ENCODE assay signal across 9 mouse cellular contexts in genomic region chr7:141230570-141230969, GRCm38 (mm10). TPM values are rescaled to one million over a fixed set of nuclear protein-coding genes. Genes with fewer than 3 reads are reported as not detected.
DNase-seq lines count a peak whose midpoint lies in the region; ATAC-seq and TF ChIP-seq lines count a peak whose summit lies in the region.
"Had no signal": no experiment of that assay in that cellular context is flagged by ENCODE, and none has a peak within 500 bp of the region (broad histone marks: within the 10 kb centered on the region; RNA-seq: fewer than 3 reads in every experiment).

No protein-coding gene starts in this region.

- WGBS in forebrain, embryonic 10.5 days, result 90% methylated on average over 4 of the region's 4 CpGs
- WGBS in forebrain, embryonic 15.5 days, result 91% methylated on average over 4 of the region's 4 CpGs
- WGBS in kidney, embryonic 15.5 days, result 93% methylated on average over 4 of the region's 4 CpGs
- 92% methylated on average over 4 of the region's 4 CpGs for WGBS in liver, embryonic 13.5 days (ENCODE audit: insufficient replicate concordance)

- H3K9me3 ChIP-seq in forebrain, embryonic 10.5 days, result no peaks in the 10 kb centered on the region
- H3K9me3 ChIP-seq in forebrain, embryonic 15.5 days, result no peaks in the 10 kb centered on the region
- no peaks in the 10 kb centered on the region for H3K9me3 ChIP-seq in kidney, embryonic 15.5 days (replicated peaks)
- no peaks in the 10 kb centered on the region for H3K9me3 ChIP-seq in G1E (replicated peaks)
- H3K9me3 ChIP-seq in liver, embryonic 13.5 days (replicated peaks), result no peaks in the 10 kb centered on the region; the same call in 1 of the 2 replicates

- no peaks in the 10 kb centered on the region for H3K27me3 ChIP-seq in forebrain, embryonic 10.5 days (ENCODE audit: poor library complexity, severe bottlenecking)
- no peaks in the 10 kb centered on the region for H3K27me3 ChIP-seq in forebrain, embryonic 15.5 days
- no peaks in the 10 kb centered on the region for H3K27me3 ChIP-seq in kidney, embryonic 15.5 days
- H3K27me3 ChIP-seq in G1E (ENCODE audit: insufficient read depth, low read length), result no peaks in the 10 kb centered on the region
- no peaks in the 10 kb centered on the region for H3K27me3 ChIP-seq in liver, embryonic 13.5 days

- no peak overlapping the region for H3K9ac ChIP-seq in forebrain, embryonic 15.5 days (replicated peaks)
- 0 out of 2 replicates have a peak overlapping the region, but pooled peaks have one; percentile 94 for H3K9ac ChIP-seq in kidney, embryonic 15.5 days
- H3K9ac ChIP-seq in liver, embryonic 13.5 days, result peak overlapping the region; percentile 99

- peaks cover 23% of the 10 kb centered on the region for H3K4me1 ChIP-seq in forebrain, embryonic 10.5 days
- peaks cover 24% of the 10 kb centered on the region for H3K4me1 ChIP-seq in forebrain, embryonic 15.5 days
- peaks cover 24% of the 10 kb centered on the region for H3K4me1 ChIP-seq in kidney, embryonic 15.5 days
- peaks cover 40% of the 10 kb centered on the region for H3K4me1 ChIP-seq in G1E (ENCODE audit: insufficient read depth, low read depth, low read length)
- H3K4me1 ChIP-seq in liver, embryonic 13.5 days (replicated peaks), result peaks cover 32% of the 10 kb centered on the region

- no peak for ATAC-seq in forebrain, embryonic 15.5 days (replicated peaks)
- no peak for ATAC-seq in kidney, embryonic 15.5 days (replicated peaks; ENCODE audit: low FRiP score)
- no peak for ATAC-seq in G1E (ENCODE audit: extremely low read depth, insufficient number of reproducible peaks, low FRiP score, poor library complexity, severe bottlenecking)
- no peak for ATAC-seq in liver, embryonic 13.5 days (ENCODE audit: low read depth)

- DNase-seq in forebrain, embryonic 10.5 days (ENCODE audit: extremely low spot score, low spot score), result no peak
- no peak for DNase-seq in kidney, adult 8-10 months
- no peak for DNase-seq in G1E (ENCODE audit: low spot score)
- no peak for DNase-seq in liver, embryonic 13.5 days
- DNase-seq in layer of hippocampus, adult 18-20 months (ENCODE audit: low spot score in 2 of 2), result no peak
- DNase-seq in lung, postnatal 10 days, result no peak

- peaks cover 55% of the 10 kb centered on the region for H3K36me3 ChIP-seq in forebrain, embryonic 10.5 days (replicated peaks)
- H3K36me3 ChIP-seq in forebrain, embryonic 15.5 days, result peaks cover 40% of the 10 kb centered on the region
- peaks cover 52% of the 10 kb centered on the region for H3K36me3 ChIP-seq in kidney, embryonic 15.5 days
- H3K36me3 ChIP-seq in G1E (replicated peaks), result peaks cover 61% of the 10 kb centered on the region
- peaks cover 54% of the 10 kb centered on the region for H3K36me3 ChIP-seq in liver, embryonic 13.5 days

- TF ChIP-seq CTCF in G1E (IDR thresholded peaks at IDR 0.05; ENCODE audit: low read depth, low read length), result no peak

- no peak overlapping the region for H3K27ac ChIP-seq in forebrain, embryonic 10.5 days
- H3K27ac ChIP-seq in forebrain, embryonic 15.5 days (replicated peaks), result no peak overlapping the region
- no peak overlapping the region for H3K27ac ChIP-seq in kidney, embryonic 15.5 days
- peak overlapping the region; percentile 89; the same call in 1 of the 2 replicates for H3K27ac ChIP-seq in liver, embryonic 13.5 days

- H3K4me2 ChIP-seq in forebrain, embryonic 15.5 days (replicated peaks), result no peak overlapping the region
- peak overlapping the region; percentile 84; the same call in 1 of the 2 replicates for H3K4me2 ChIP-seq in kidney, embryonic 15.5 days
- H3K4me2 ChIP-seq in liver, embryonic 13.5 days, result peak overlapping the region; percentile 97

- peak overlapping the region; percentile 100 for H3K4me3 ChIP-seq in forebrain, embryonic 10.5 days
- H3K4me3 ChIP-seq in forebrain, embryonic 15.5 days, result no peak overlapping the region
- peak overlapping the region; percentile 82 for H3K4me3 ChIP-seq in kidney, embryonic 15.5 days (replicated peaks)
- peak overlapping the region; percentile 57; the same call in 1 of the 2 replicates for H3K4me3 ChIP-seq in G1E (ENCODE audit: low read depth, low read length)
- H3K4me3 ChIP-seq in liver, embryonic 13.5 days (replicated peaks), result peak overlapping the region; percentile 97

RNA-seq across cellular contexts. Expression of gene Phrf1, which starts 2.0 kb away (rescaled TPM):
- polyA plus RNA-seq in forebrain, embryonic 10.5 days (2016; fragmentation: Nextera tagmentation; extraction: Ambion mirVana), result 121 and 124 TPM in 2 replicates
- polyA plus RNA-seq in forebrain, embryonic 15.5 days (2015; fragmentation: Nextera tagmentation; extraction: Ambion mirVana), result 80.2 and 81.8 TPM in 2 replicates
- polyA plus RNA-seq in kidney, embryonic 15.5 days (2015; fragmentation: Nextera tagmentation; extraction: Ambion mirVana), result 73.1 and 78.3 TPM in 2 replicates
- total RNA-seq in G1E (2014; fragmentation: Nextera tagmentation), result 73.1 and 77.4 TPM in 2 replicates
- 45.1 and 61.4 TPM in 2 replicates for total RNA-seq in G1E (2017)
- polyA plus RNA-seq in G1E (2012), result 159 and 173 TPM in 2 replicates
- 32.6 and 34.9 TPM in 2 replicates for polyA plus RNA-seq in liver, embryonic 13.5 days (2015; fragmentation: Nextera tagmentation; extraction: Ambion mirVana)
- 10 to 100 TPM; 76.9 to 78.8 TPM for total RNA-seq in layer of hippocampus, adult 18-20 months (2021)

RNA-seq across cellular contexts. Expression of gene Rassf7, which starts 14.9 kb away (rescaled TPM):
- polyA plus RNA-seq in forebrain, embryonic 10.5 days (2016; fragmentation: Nextera tagmentation; extraction: Ambion mirVana), result 50.8 and 53.8 TPM in 2 replicates
- polyA plus RNA-seq in forebrain, embryonic 15.5 days (2015; fragmentation: Nextera tagmentation; extraction: Ambion mirVana), result 24.6 and 26.9 TPM in 2 replicates
- 57.5 and 66.9 TPM in 2 replicates for polyA plus RNA-seq in kidney, embryonic 15.5 days (2015; fragmentation: Nextera tagmentation; extraction: Ambion mirVana)
- 15.6 and 51.8 TPM in 2 replicates for total RNA-seq in G1E (2014; fragmentation: Nextera tagmentation)
- total RNA-seq in G1E (2017), result 4.9 and 8.9 TPM in 2 replicates
- 14.1 and 16.8 TPM in 2 replicates for polyA plus RNA-seq in G1E (2012)
- 23.9 and 26.7 TPM in 2 replicates for polyA plus RNA-seq in liver, embryonic 13.5 days (2015; fragmentation: Nextera tagmentation; extraction: Ambion mirVana)
- total RNA-seq in layer of hippocampus, adult 18-20 months (2021), result 1 to 10 TPM in 1 of 2 experiments, under 1 TPM in 1; 0.71 to 1.5 TPM

RNA-seq across cellular contexts. Expression of gene Lmntd2, which starts 16.7 kb away (rescaled TPM):
- 3.4 and 4.4 TPM in 2 replicates for polyA plus RNA-seq in forebrain, embryonic 10.5 days (2016; fragmentation: Nextera tagmentation; extraction: Ambion mirVana)
- 0.75 and 1.4 TPM in 2 replicates for polyA plus RNA-seq in forebrain, embryonic 15.5 days (2015; fragmentation: Nextera tagmentation; extraction: Ambion mirVana)
- polyA plus RNA-seq in kidney, embryonic 15.5 days (2015; fragmentation: Nextera tagmentation; extraction: Ambion mirVana), result 3.4 and 3.5 TPM in 2 replicates
- total RNA-seq in G1E (2014; fragmentation: Nextera tagmentation) (1.6 and 2.2 TPM in 2 replicates), G1E (2017) (0.52 and 0.93 TPM in 2 replicates)
- 0.42 and 0.49 TPM in 2 replicates for polyA plus RNA-seq in G1E (2012)
- polyA plus RNA-seq in liver, embryonic 13.5 days (2015; fragmentation: Nextera tagmentation; extraction: Ambion mirVana), result 0.59 and 0.71 TPM in 2 replicates
- not detected for total RNA-seq in layer of hippocampus, adult 18-20 months (2021)
- total RNA-seq: gastrocnemius, adult 18-20 months had no signal

RNA-seq across cellular contexts. Expression of gene Irf7, which starts 35.7 kb away (rescaled TPM):
- polyA plus RNA-seq in forebrain, embryonic 10.5 days (2016; fragmentation: Nextera tagmentation; extraction: Ambion mirVana), result 0.15 and 0.23 TPM in 2 replicates
- 1.1 and 2.3 TPM in 2 replicates for polyA plus RNA-seq in forebrain, embryonic 15.5 days (2015; fragmentation: Nextera tagmentation; extraction: Ambion mirVana)
- polyA plus RNA-seq in kidney, embryonic 15.5 days (2015; fragmentation: Nextera tagmentation; extraction: Ambion mirVana), result 3.5 and 3.8 TPM in 2 replicates
- total RNA-seq in G1E (2014; fragmentation: Nextera tagmentation) (1.6 and 2.5 TPM in 2 replicates), G1E (2017) (6.2 and 6.8 TPM in 2 replicates)
- polyA plus RNA-seq in G1E (2012), result 12.9 and 17.6 TPM in 2 replicates
- polyA plus RNA-seq in liver, embryonic 13.5 days (2015; fragmentation: Nextera tagmentation; extraction: Ambion mirVana), result 6.3 and 6.4 TPM in 2 replicates
- 1 to 10 TPM in 1 of 2 experiments, under 1 TPM in 1; 0.46 to 1.2 TPM for total RNA-seq in layer of hippocampus, adult 18-20 months (2021)

RNA-seq across cellular contexts. Expression of gene Lrrc56, which starts 36.6 kb away (rescaled TPM):
- 15.5 and 15.6 TPM in 2 replicates for polyA plus RNA-seq in forebrain, embryonic 10.5 days (2016; fragmentation: Nextera tagmentation; extraction: Ambion mirVana)
- 10.3 and 12.7 TPM in 2 replicates for polyA plus RNA-seq in forebrain, embryonic 15.5 days (2015; fragmentation: Nextera tagmentation; extraction: Ambion mirVana)
- polyA plus RNA-seq in kidney, embryonic 15.5 days (2015; fragmentation: Nextera tagmentation; extraction: Ambion mirVana), result 10.3 and 13.9 TPM in 2 replicates
- total RNA-seq in G1E (2014; fragmentation: Nextera tagmentation), result 2.3 and 2.8 TPM in 2 replicates
- total RNA-seq in G1E (2017), result 1.3 and 2.7 TPM in 2 replicates
- polyA plus RNA-seq in G1E (2012), result 3.3 and 4.0 TPM in 2 replicates
- polyA plus RNA-seq in liver, embryonic 13.5 days (2015; fragmentation: Nextera tagmentation; extraction: Ambion mirVana), result 12.2 and 15.5 TPM in 2 replicates
- 1 to 10 TPM; 4.3 to 4.5 TPM for total RNA-seq in layer of hippocampus, adult 18-20 months (2021)
